Mouse (Mus musculus): ENCODE measurements around the gene Gm20458. TPM values are rescaled to one million over a fixed set of nuclear protein-coding genes. Genes with fewer than 3 reads are reported as not detected.

Gm20458 gene
- polyA plus RNA-seq, 2 experiments, result 9.0 to 14.3 TPM

DNA sequence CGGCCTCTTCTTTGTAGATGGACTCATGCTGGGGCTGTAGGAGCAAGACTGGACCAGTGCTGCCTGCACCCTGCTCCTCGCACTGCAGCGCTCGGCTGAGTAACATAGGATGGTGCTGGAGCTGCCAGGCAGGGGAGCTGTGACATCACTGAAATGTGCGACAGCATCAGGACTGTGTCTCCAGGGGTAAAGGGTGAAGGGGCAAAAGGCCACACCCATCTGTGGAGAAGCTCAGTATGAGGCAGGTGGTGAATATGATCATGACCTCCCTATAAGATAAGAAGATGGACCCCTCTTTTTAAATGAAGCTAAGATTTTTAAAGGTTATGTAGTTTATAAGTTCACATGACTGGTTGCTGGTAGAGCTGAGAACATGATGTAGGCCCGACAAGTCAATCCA is 12.9 kb downstream of the Gm20458 start, which contains the start of gene Trp53tg5:
Trp53tg5 (minus strand) TSS at position 101 of the 400 bp plus-strand sequence.
- no peak for TF ChIP-seq POLR2A (IDR thresholded peaks at IDR 0.05; ENCODE audit: borderline replicate concordance, extremely low read depth, insufficient read depth, insufficient read length)
- ATAC-seq (ENCODE audit: low FRiP score, low read depth) (no peak), DNase-seq (ENCODE audit: low spot score) (no peak)
- Histone ChIP-seq H3K4me3 (replicated peaks; ENCODE audit: low read length) (no peak within 1 kb of the TSS), H3K27ac (replicated peaks; ENCODE audit: low read depth, low read length) (no peak within 1 kb of the TSS), H3K36me3 (ENCODE audit: control insufficient read depth, insufficient read depth, low read length) (peaks cover 9% of the 10 kb centered on the region; the same call in 1 of the 2 replicates), H3K9ac (ENCODE audit: low read depth, low read length, severe bottlenecking) (no peak within 1 kb of the TSS), H3K4me2 (replicated peaks; ENCODE audit: low read depth, low read length, severe bottlenecking) (no peak within 1 kb of the TSS), H3K4me1 (ENCODE audit: control insufficient read depth, insufficient read depth, low read length) (no peaks in the 10 kb centered on the region), H3K9me3 (ENCODE audit: control insufficient read depth, low read length) (no peaks in the 10 kb centered on the region), H3K27me3 (ENCODE audit: control insufficient read depth, insufficient read depth, low read length) (no peaks in the 10 kb centered on the region)
- 78% methylated on average over 6 of the region's 6 CpGs for WGBS

DNA sequence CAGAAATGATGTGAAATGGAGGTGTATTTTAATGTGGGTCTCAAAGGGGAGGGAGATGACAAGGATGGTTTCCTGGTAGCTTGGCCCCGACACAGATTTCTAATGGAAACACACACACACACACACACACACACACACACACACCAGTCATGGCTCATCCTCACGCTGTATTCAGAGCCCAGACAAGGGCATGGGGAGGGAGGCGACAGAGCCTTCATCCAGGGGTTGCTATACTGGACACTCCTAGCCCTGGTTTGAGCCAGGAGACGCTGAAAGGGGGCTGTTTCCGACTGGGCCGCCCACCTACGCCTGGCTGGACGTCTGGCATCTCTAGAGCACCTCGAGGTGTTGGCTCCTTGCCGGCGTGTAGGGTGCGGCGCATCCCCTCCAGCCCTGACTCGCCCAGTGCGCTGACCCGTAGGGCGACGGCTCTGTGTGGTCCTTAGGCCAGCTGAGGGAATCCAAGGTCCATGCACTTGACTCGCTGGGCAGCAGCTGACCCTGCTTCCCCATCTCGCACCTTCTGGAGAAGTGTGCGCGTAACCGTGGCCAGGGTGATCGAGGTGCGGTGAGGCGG is 25.0 kb downstream of the Gm20458 start, which contains the start of gene Dbndd2:
Dbndd2 (plus strand) TSS at position 426 of the 577 bp plus-strand sequence.
- peak; percentile 27 for ATAC-seq (ENCODE audit: low FRiP score, low read depth)

DNA sequence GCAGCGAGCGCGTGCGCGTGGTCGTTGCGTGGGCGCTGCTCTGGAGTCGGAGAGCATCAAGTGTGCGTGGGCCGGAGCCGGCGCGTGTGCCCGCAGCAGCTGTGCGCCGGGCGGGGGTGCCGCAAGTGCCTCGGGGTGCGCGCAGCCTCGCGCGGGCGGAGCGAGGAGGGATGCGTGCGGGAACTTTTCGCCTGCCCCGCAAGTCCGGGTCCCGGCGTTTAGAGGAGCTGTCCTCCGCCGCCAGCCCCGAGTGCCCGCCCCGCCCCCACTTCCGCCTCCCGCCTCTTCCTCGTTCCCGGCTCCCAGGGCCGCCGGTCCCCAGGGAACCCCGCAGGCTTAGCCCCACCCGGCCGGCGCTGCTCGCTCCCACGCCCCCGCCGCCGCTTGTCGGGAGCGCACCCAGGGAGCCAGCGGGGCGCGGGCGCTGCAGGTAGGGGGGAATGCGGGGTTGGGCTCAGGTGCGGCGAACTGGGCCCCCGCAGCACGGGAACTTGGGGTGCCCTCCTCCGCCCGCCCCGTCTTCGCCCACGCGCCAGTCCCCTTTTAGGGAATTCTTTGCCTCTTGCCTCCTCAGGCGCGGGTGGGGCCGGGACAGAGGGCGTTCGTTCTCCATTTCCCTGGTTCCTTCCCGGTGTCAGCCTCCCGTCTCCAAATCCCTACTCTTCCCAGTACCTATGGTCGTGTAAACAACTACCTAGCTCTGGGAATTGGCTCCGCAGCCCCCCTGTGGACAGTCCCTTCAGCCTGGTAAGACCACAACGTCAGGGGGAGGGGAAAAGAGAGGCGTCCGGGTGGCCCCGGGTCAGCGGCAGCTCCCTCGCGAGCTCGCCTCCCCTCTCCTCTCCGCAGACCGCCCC is 25.7 kb downstream of the Gm20458 start:
- Histone ChIP-seq H3K4me2 (replicated peaks; ENCODE audit: low read depth, low read length, severe bottlenecking) (peak overlapping the region; percentile 100), H3K27me3 (ENCODE audit: control insufficient read depth, insufficient read depth, low read length) (peaks cover 26% of the 10 kb centered on the region), H3K4me3 (replicated peaks; ENCODE audit: low read length) (peak overlapping the region; percentile 71), H3K9ac (ENCODE audit: low read depth, low read length, severe bottlenecking) (peak overlapping the region; percentile 66), H3K4me1 (ENCODE audit: control insufficient read depth, insufficient read depth, low read length) (0 out of 2 replicates have a peak, but pooled peaks cover 5% of the 10 kb centered on the region), H3K27ac (replicated peaks; ENCODE audit: low read depth, low read length) (no peak overlapping the region), H3K36me3 (ENCODE audit: control insufficient read depth, insufficient read depth, low read length) (no peaks in the 10 kb centered on the region), H3K9me3 (ENCODE audit: control insufficient read depth, low read length) (no peaks in the 10 kb centered on the region)
- ATAC-seq (ENCODE audit: low FRiP score, low read depth) (peak; percentile 19; the same call in 1 of the 2 replicates), DNase-seq (ENCODE audit: low spot score) (no peak)
- WGBS, result 0% methylated on average over 41 of the region's 90 CpGs
- TF ChIP-seq POLR2A (IDR thresholded peaks at IDR 0.05; ENCODE audit: borderline replicate concordance, extremely low read depth, insufficient read depth, insufficient read length), result no peak

More for the DNA sequence above, 25.0 kb downstream of the Gm20458 start, which contains the start of gene Dbndd2:
- no peak within 1 kb of the TSS for H3K27ac ChIP-seq (replicated peaks; ENCODE audit: low read depth, low read length)
- TF ChIP-seq POLR2A (IDR thresholded peaks at IDR 0.05; ENCODE audit: borderline replicate concordance, extremely low read depth, insufficient read depth, insufficient read length), result no peak
- H3K36me3 ChIP-seq (ENCODE audit: control insufficient read depth, insufficient read depth, low read length), result no peaks in the 10 kb centered on the region
- H3K4me2 ChIP-seq (replicated peaks; ENCODE audit: low read depth, low read length, severe bottlenecking), result peak within 1 kb of the TSS; percentile 100
- H3K9me3 ChIP-seq (ENCODE audit: control insufficient read depth, low read length), result no peaks in the 10 kb centered on the region
- WGBS, result under 1% methylated on average over 26 of the region's 26 CpGs
- H3K27me3 ChIP-seq (ENCODE audit: control insufficient read depth, insufficient read depth, low read length), result peaks cover 26% of the 10 kb centered on the region
- H3K9ac ChIP-seq (ENCODE audit: low read depth, low read length, severe bottlenecking), result peak within 1 kb of the TSS; percentile 66
- H3K4me1 ChIP-seq (ENCODE audit: control insufficient read depth, insufficient read depth, low read length), result 0 out of 2 replicates have a peak, but pooled peaks cover 5% of the 10 kb centered on the region
- DNase-seq (ENCODE audit: low spot score), result no peak
- peak within 1 kb of the TSS; percentile 71 for H3K4me3 ChIP-seq (replicated peaks; ENCODE audit: low read length)

DNA sequence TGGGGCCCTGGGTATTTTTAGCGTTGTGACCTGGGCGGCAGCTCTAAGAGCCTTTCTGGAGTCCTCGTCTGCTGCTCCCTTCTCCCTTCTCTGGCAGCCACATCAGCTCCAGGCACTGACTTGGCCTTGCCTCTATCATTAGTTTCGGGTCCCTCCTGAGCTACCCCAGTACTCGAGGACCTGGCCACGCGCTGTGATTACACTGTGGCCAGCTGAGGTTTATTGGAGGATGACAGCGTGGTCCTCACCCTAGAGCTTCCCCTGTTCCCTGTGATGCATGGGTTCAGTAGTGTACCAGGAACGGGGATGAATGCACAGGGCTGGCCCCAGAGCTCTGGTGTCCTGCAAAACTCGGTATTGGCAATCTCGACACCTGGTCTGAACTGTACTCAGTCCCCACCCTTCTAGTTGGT is 26.4 kb downstream of the Gm20458 start:
- DNase-seq (ENCODE audit: low spot score), result no peak
- H3K36me3 ChIP-seq (ENCODE audit: control insufficient read depth, insufficient read depth, low read length), result no peaks in the 10 kb centered on the region
- 9% methylated on average over 10 of the region's 11 CpGs for WGBS
- H3K4me1 ChIP-seq (ENCODE audit: control insufficient read depth, insufficient read depth, low read length), result 0 out of 2 replicates have a peak, but pooled peaks cover 5% of the 10 kb centered on the region
- no peak overlapping the region for H3K27ac ChIP-seq (replicated peaks; ENCODE audit: low read depth, low read length)
- no peak; the same call in 1 of the 2 replicates for ATAC-seq (ENCODE audit: low FRiP score, low read depth)
- TF ChIP-seq POLR2A (IDR thresholded peaks at IDR 0.05; ENCODE audit: borderline replicate concordance, extremely low read depth, insufficient read depth, insufficient read length), result no peak
- peaks cover 26% of the 10 kb centered on the region for H3K27me3 ChIP-seq (ENCODE audit: control insufficient read depth, insufficient read depth, low read length)
- no peaks in the 10 kb centered on the region for H3K9me3 ChIP-seq (ENCODE audit: control insufficient read depth, low read length)
- peak overlapping the region; percentile 71 for H3K4me3 ChIP-seq (replicated peaks; ENCODE audit: low read length)
- H3K9ac ChIP-seq (ENCODE audit: low read depth, low read length, severe bottlenecking), result peak overlapping the region; percentile 66
- peak overlapping the region; percentile 100 for H3K4me2 ChIP-seq (replicated peaks; ENCODE audit: low read depth, low read length, severe bottlenecking)

DNA sequence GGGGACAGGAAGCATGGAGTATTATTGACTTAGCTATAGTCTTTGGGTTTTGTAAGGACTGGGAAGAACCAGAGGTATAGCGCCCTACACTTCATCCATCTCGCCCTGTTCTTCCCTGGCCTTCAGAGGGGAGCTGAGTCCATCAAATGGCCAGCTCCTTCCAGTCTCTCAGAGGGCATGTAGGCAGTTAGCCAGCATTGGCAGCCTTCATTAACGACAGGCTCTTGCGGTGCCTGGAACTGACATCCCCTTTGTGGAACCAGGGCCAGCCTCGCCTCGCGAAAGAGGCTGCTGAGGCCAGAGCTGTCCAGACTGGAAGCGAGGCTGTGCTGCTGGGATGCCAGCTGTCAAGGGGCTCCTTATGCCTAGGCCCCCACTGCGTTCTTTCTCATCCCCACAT is 27.0 kb downstream of the Gm20458 start:
- no peak overlapping the region for H3K27ac ChIP-seq (replicated peaks; ENCODE audit: low read depth, low read length)
- no peaks in the 10 kb centered on the region for H3K36me3 ChIP-seq (ENCODE audit: control insufficient read depth, insufficient read depth, low read length)
- H3K27me3 ChIP-seq (ENCODE audit: control insufficient read depth, insufficient read depth, low read length), result peaks cover 26% of the 10 kb centered on the region
- TF ChIP-seq POLR2A (IDR thresholded peaks at IDR 0.05; ENCODE audit: borderline replicate concordance, extremely low read depth, insufficient read depth, insufficient read length), result no peak
- H3K9me3 ChIP-seq (ENCODE audit: control insufficient read depth, low read length), result no peaks in the 10 kb centered on the region
- H3K4me2 ChIP-seq (replicated peaks; ENCODE audit: low read depth, low read length, severe bottlenecking), result no peak overlapping the region
- ATAC-seq (ENCODE audit: low FRiP score, low read depth) (no peak), DNase-seq (ENCODE audit: low spot score) (no peak)
- H3K9ac ChIP-seq (ENCODE audit: low read depth, low read length, severe bottlenecking), result no peak overlapping the region
- 0 out of 2 replicates have a peak, but pooled peaks cover 5% of the 10 kb centered on the region for H3K4me1 ChIP-seq (ENCODE audit: control insufficient read depth, insufficient read depth, low read length)
- WGBS, result 61% methylated on average over 9 of the region's 9 CpGs
- no peak overlapping the region for H3K4me3 ChIP-seq (replicated peaks; ENCODE audit: low read length)
